Mouse (Mus musculus): ENCODE data around the gene Zfp772. TPM values are rescaled to one million over a fixed set of nuclear protein-coding genes. Genes with fewer than 3 reads are reported as not detected.

Gene Zfp772
- total RNA-seq (2023): 2.3 TPM

DNA sequence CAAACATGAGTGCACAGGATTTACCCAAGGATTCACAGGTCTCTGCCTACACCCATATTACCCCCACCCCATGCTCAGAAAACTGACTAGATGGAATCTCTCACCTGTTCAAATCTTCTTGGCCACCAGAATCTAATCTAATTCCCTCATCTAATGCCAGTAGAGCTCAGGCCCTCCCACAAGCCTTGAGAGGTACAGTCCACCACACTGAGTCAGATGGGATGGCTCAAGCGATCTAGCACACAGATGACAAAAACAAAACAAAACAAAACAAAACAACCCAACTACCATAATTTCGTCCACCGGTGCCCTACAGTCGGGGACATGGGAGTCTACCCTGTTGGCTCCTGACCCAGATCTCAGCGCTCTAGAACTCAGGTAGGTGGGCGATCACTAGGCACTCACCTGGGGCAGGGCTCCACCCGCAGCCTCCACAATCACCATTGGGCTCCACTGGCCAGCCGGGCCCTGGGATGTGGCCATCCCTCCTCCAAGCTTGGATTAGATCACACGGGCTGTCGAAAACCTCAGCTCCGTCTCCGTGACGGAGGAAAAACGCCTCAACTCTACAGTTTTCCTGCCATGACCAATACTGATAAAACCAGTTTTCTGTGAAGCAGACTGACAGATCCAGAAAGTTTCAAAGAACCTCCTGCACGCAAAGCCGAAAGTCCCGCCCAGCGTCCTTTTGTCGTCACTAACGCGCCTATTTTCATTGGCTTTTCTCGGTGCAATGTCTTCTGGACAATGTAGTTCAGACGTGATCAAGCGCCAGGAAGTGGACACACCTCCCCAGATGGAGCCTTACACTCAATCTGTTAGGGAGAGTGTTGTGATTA lies at the start of gene Zfp772:
Gene Zfp772, minus strand, starts transcription at position 686 of the 839 bp plus-strand sequence.

DNA sequence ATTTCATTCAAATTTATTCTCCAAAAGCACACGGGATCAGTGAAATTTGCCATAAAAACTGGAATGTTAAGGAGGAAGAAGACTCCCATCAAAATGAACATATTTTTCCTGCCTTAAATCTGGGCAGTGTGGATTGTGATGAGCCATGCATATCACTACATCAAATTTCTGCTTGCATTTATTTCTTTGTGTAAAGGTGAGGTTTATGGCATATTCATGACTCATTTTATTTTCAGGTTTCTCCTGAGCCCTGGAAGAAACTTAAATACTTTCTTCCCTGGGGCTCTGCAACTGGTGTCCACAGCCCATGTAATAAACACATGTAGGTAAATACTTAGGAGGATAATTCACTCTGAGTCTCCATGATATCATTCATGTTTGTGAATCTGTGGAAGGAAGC lies 37.4 kb upstream of the Zfp772 start, which contains the start of gene Vmn2r29:
Gene Vmn2r29, minus strand, starts transcription at position 101 of the 400 bp plus-strand sequence.

DNA sequence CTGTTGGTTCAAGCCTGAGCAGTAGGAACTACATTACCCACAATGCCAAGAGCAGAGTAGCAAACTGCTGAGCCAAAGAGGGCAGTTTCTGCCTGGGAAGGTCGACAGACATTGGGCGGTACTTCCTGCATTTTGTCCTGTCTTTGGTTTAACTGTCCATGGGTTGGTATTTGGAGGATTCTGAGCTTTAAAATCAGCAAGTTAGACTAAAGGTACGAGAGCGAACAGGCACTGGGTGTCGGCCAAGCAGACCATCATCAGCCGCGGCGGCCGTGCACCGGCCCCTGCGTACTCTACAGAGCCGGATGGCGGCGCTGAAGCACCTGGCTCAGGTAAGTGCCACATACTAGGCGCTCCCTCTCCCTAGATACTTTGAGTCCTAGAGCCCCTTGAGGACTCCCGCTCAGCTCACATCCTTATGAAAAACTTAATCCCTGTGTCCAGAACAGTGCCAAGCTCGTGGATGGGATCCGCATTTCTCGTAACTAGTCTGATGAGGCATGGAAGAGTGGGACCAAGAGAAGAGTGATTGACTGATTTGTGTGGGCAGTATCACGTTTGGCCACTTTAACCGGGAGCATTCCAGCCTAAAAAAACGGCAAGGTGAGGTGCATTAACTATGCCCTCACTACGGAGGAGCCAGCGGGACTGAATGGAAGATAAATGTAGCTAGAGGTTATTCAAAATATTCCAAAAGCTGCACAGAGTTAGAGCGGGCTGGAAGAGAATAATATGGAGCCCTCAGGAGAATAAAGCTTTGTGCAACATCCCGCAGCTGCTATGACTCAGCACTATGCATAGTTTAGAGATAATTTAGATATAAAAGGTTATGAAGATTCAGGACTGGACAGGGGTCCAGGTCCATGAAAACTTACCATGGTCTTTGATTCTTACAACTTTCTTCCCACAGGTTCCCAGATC lies 38.3 kb downstream of the Zfp772 start, which contains the start of gene Zfp418:
Gene Zfp418, plus strand, starts transcription at position 104 of the 921 bp plus-strand sequence.

Other genes with a start within 250 kb of the Zfp772 start
- gene Aurkc, start 214.7 kb downstream of the Zfp772 start, total RNA-seq (2023): not detected
- 45.4 TPM for gene Zfp954, start 88.5 kb downstream of the Zfp772 start, total RNA-seq (2023)
- 7.4 TPM for gene Zfp773, start 73.2 kb downstream of the Zfp772 start, total RNA-seq (2023)
- gene Zfp418, start 38.7 kb downstream of the Zfp772 start, total RNA-seq (2023): 3.9 TPM
- gene Vmn2r29, start 37.3 kb upstream of the Zfp772 start, total RNA-seq (2023): not detected
- gene Gm45844, start 68.3 kb upstream of the Zfp772 start, total RNA-seq (2023): 1.2 TPM
- 42.7 TPM for gene Clcn4, start 90.9 kb upstream of the Zfp772 start, total RNA-seq (2023)
- gene Vmn2r30, start 127.6 kb upstream of the Zfp772 start, total RNA-seq (2023): not detected
- gene Gm45783, start 164.6 kb upstream of the Zfp772 start, total RNA-seq (2023): not detected
- not detected for gene Vmn2r31, start 189.7 kb upstream of the Zfp772 start, total RNA-seq (2023)

All from CD8-positive naive resting alpha-beta T cell, adult 57 days (primary cell).